Mouse (Mus musculus): Measurements from ENCODE around the gene Olfr403. TPM values are rescaled to one million over a fixed set of nuclear protein-coding genes. Genes with fewer than 3 reads are reported as not detected.

Olfr403 gene
- total and polyA plus RNA-seq, 3 experiments: not detected

- no peak overlapping the region for H3K4me3 ChIP-seq (replicated peaks in 1 of 3; ENCODE audit: low read depth in 2 of 3, low read length in 2 of 3, poor library complexity in 1 of 3)
- TF ChIP-seq UBTF (IDR thresholded peaks at IDR 0.05; ENCODE audit: low read depth, low read length) (no peak), RAD21 (IDR thresholded peaks at IDR 0.05; ENCODE audit: low read depth, low read length) (no peak)
- no peak for DNase-seq (ENCODE audit: extremely low read depth)
- peaks cover 0 to 10% of the 10 kb centered on the region in 2 experiments; a peak in 2 of 4 replicates for H3K4me1 ChIP-seq (ENCODE audit: control insufficient read depth in 1 of 2, insufficient read depth in 2 of 2)
- H3K79me2 ChIP-seq (replicated peaks; ENCODE audit: control insufficient read depth, extremely low read depth, insufficient read depth, poor library complexity, severe bottlenecking): no peaks in the 10 kb centered on the region
- H3K4me2 ChIP-seq (ENCODE audit: insufficient read depth, low read depth, poor library complexity, severe bottlenecking): no peak overlapping the region
- H3K27ac ChIP-seq (ENCODE audit: insufficient read depth, low read depth): no peak overlapping the region
- H3K9ac ChIP-seq (ENCODE audit: insufficient read depth, low read depth): no peak overlapping the region
- no peaks in the 10 kb centered on the region for H3K36me3 ChIP-seq (replicated peaks in 1 of 2; ENCODE audit: control insufficient read depth in 1 of 2, insufficient read depth in 1 of 2, low read length in 1 of 2)
- in situ Hi-C loops (cut with MboI; ENCODE audit: low pct_ligation_motif_present, low pct_unique_long_range_greater_than_20kb, low sequenced_read_pairs) (no loop called here), dilution Hi-C loops (cut with MboI; ENCODE audit: extremely low pct_ligation_motif_present, extremely low pct_unique_long_range_greater_than_20kb, low sequenced_read_pairs) (no loop called here)
- no peaks in the 10 kb centered on the region for H3K9me3 ChIP-seq (replicated peaks; ENCODE audit: low read length)
- H3K27me3 ChIP-seq (replicated peaks): peaks cover 73% of the 10 kb centered on the region
These were observed 2.9 kb upstream of the Olfr403 start for GRCm38 (mm10) chr11:74183168-74183567.

GRCm38 (mm10) chr11:74183745-74184144, 2.3 kb upstream of the Olfr403 start:
- dilution Hi-C loops (cut with MboI; ENCODE audit: extremely low pct_ligation_motif_present, extremely low pct_unique_long_range_greater_than_20kb, low sequenced_read_pairs): no loop called here

GRCm38 (mm10) chr11:74211279-74211678, 25.2 kb downstream of the Olfr403 start, which contains the start of gene Olfr43:
TSS of gene Olfr43 (minus strand) at chr11:74211379.
- no peak for DNase-seq (ENCODE audit: extremely low read depth)
- TF ChIP-seq MAFK (IDR thresholded peaks at IDR 0.05; ENCODE audit: insufficient replicate concordance, low read length): no peak
- TF ChIP-seq USF1 (IDR thresholded peaks at IDR 0.05; ENCODE audit: low read depth, low read length): no peak
- TF ChIP-seq MXI1 (IDR thresholded peaks at IDR 0.05; ENCODE audit: low read depth, low read length): no peak
- TF ChIP-seq CTCF (conservative IDR thresholded peaks at IDR 0.05 in 1 of 2, IDR thresholded peaks at IDR 0.05 in 1 of 2; ENCODE audit: low read depth in 2 of 2, low read length in 2 of 2): no peak
- no peak for TF ChIP-seq ZKSCAN1 (IDR thresholded peaks at IDR 0.05; ENCODE audit: borderline replicate concordance, low read depth, low read length)
- TF ChIP-seq MYC (IDR thresholded peaks at IDR 0.05; ENCODE audit: low read depth, low read length): no peak
- no peak for TF ChIP-seq ZC3H11A (IDR thresholded peaks at IDR 0.05; ENCODE audit: low read depth, low read length)
- TF ChIP-seq ELF1 (IDR thresholded peaks at IDR 0.05; ENCODE audit: low read depth, low read length): no peak
- TF ChIP-seq KAT2A (IDR thresholded peaks at IDR 0.05; ENCODE audit: insufficient replicate concordance, low read length): no peak
- no peak for TF ChIP-seq TBP (conservative IDR thresholded peaks at IDR 0.05; ENCODE audit: low read depth, low read length)
- no peak for TF ChIP-seq UBTF (IDR thresholded peaks at IDR 0.05; ENCODE audit: low read depth, low read length)
- no peak for TF ChIP-seq MEF2A (IDR thresholded peaks at IDR 0.05; ENCODE audit: borderline replicate concordance, low read depth, low read length)
- no peak for TF ChIP-seq SIN3A (IDR thresholded peaks at IDR 0.05; ENCODE audit: low read length)
- TF ChIP-seq JUND (conservative IDR thresholded peaks at IDR 0.05; ENCODE audit: low read depth, low read length): no peak
- Histone ChIP-seq H3K27me3 (replicated peaks) (peaks cover 72% of the 10 kb centered on the region), H3K4me1 (ENCODE audit: control insufficient read depth in 1 of 2, insufficient read depth in 2 of 2) (no peaks in the 10 kb centered on the region), H3K9ac (ENCODE audit: insufficient read depth, low read depth) (no peak within 1 kb of the TSS), H3K27ac (ENCODE audit: insufficient read depth, low read depth) (no peak within 1 kb of the TSS), H3K79me2 (replicated peaks; ENCODE audit: control insufficient read depth, extremely low read depth, insufficient read depth, poor library complexity, severe bottlenecking) (no peaks in the 10 kb centered on the region), H3K4me2 (ENCODE audit: insufficient read depth, low read depth, poor library complexity, severe bottlenecking) (no peak within 1 kb of the TSS), H3K36me3 (replicated peaks in 1 of 2; ENCODE audit: control insufficient read depth in 1 of 2, insufficient read depth in 1 of 2, low read length in 1 of 2) (no peaks in the 10 kb centered on the region), H3K4me3 (replicated peaks in 1 of 3; ENCODE audit: low read depth in 2 of 3, low read length in 2 of 3, poor library complexity in 1 of 3) (no peak within 1 kb of the TSS), H3K9me3 (replicated peaks; ENCODE audit: low read length) (no peaks in the 10 kb centered on the region)
- in situ Hi-C loops (cut with MboI; ENCODE audit: low pct_ligation_motif_present, low pct_unique_long_range_greater_than_20kb, low sequenced_read_pairs) (no loop called here), dilution Hi-C loops (cut with MboI; ENCODE audit: extremely low pct_ligation_motif_present, extremely low pct_unique_long_range_greater_than_20kb, low sequenced_read_pairs) (no loop called here)

More at GRCm38 (mm10) chr11:74183745-74184144, 2.3 kb upstream of the Olfr403 start:
- no peak overlapping the region for H3K27ac ChIP-seq (ENCODE audit: insufficient read depth, low read depth)
- peaks cover 73% of the 10 kb centered on the region for H3K27me3 ChIP-seq (replicated peaks)
- peaks cover 0 to 10% of the 10 kb centered on the region in 2 experiments; a peak in 2 of 4 replicates for H3K4me1 ChIP-seq (ENCODE audit: control insufficient read depth in 1 of 2, insufficient read depth in 2 of 2)
- in situ Hi-C loops (cut with MboI; ENCODE audit: low pct_ligation_motif_present, low pct_unique_long_range_greater_than_20kb, low sequenced_read_pairs): no loop called here
- DNase-seq (ENCODE audit: extremely low read depth): no peak
- no peaks in the 10 kb centered on the region for H3K36me3 ChIP-seq (replicated peaks in 1 of 2; ENCODE audit: control insufficient read depth in 1 of 2, insufficient read depth in 1 of 2, low read length in 1 of 2)
- TF ChIP-seq EP300 (IDR thresholded peaks at IDR 0.05; ENCODE audit: low read length): peak; percentile 57; the same call in 1 of the 2 replicates
- TF ChIP-seq TBP (conservative IDR thresholded peaks at IDR 0.05; ENCODE audit: low read depth, low read length): no peak
- TF ChIP-seq ZKSCAN1 (IDR thresholded peaks at IDR 0.05; ENCODE audit: borderline replicate concordance, low read depth, low read length): no peak
- peak; percentile 61 for TF ChIP-seq IRF4 (IDR thresholded peaks at IDR 0.05; ENCODE audit: low read depth, low read length)
- no peak overlapping the region for H3K4me2 ChIP-seq (ENCODE audit: insufficient read depth, low read depth, poor library complexity, severe bottlenecking)
- H3K79me2 ChIP-seq (replicated peaks; ENCODE audit: control insufficient read depth, extremely low read depth, insufficient read depth, poor library complexity, severe bottlenecking): no peaks in the 10 kb centered on the region
- H3K9me3 ChIP-seq (replicated peaks; ENCODE audit: low read length): no peaks in the 10 kb centered on the region
- H3K4me3 ChIP-seq (replicated peaks in 1 of 3; ENCODE audit: low read depth in 2 of 3, low read length in 2 of 3, poor library complexity in 1 of 3): no peak overlapping the region
- no peak overlapping the region for H3K9ac ChIP-seq (ENCODE audit: insufficient read depth, low read depth)

Data from CH12.LX (cell line).